Mouse (Mus musculus) limb, embryonic 15.5 days (tissue): ENCODE data around the gene Brat1. TPM values are rescaled to one million over a fixed set of nuclear protein-coding genes. Genes with fewer than 3 reads are reported as not detected.
A peak's percentile ranks its signal among the peaks of the same experiment; 100 is the strongest.
"Not testable (repeated sequence)": the region's sequence is repeated elsewhere in the genome, so short reads cannot be mapped to it uniquely, and the experiment has no call there.

Experiments
- ATAC-seq: fragments of 200-750 bp; cut with Nextera tagmentation; 2 replicates; pipeline ENCODE4 v1.8.0; 2017; ENCODE audit warnings: low read depth, moderate TSS enrichment; ENCODE audit not compliant: insufficient number of reproducible peaks, low FRiP score, low TSS enrichment
- H3K27ac ChIP-seq: fragments of 300-500 bp; sonication (generic); 2 replicates; pipeline ENCODE4 v1.5.1; 2015; ENCODE audit warnings: moderate library complexity, mild to moderate bottlenecking, inconsistent platforms
- H3K27me3 ChIP-seq: fragments of 300-500 bp; sonication (generic); 2 replicates; pipeline ENCODE4 v1.6.1; 2015; ENCODE audit warnings: inconsistent platforms
- H3K36me3 ChIP-seq: fragments of 300-500 bp; sonication (generic); 2 replicates; pipeline ENCODE4 v1.6.1; 2015; ENCODE audit warnings: inconsistent platforms
- H3K4me1 ChIP-seq: fragments of 300-500 bp; sonication (generic); 2 replicates; pipeline ENCODE4 v1.6.1; 2015; ENCODE audit warnings: inconsistent platforms
- H3K4me2 ChIP-seq: fragments of 300-500 bp; sonication (generic); 2 replicates; pipeline ENCODE4 v1.6.1; 2015; ENCODE audit warnings: mild to moderate bottlenecking, inconsistent platforms
- H3K4me3 ChIP-seq: fragments of 300-500 bp; sonication (generic); 2 replicates; pipeline ENCODE4 v1.5.1; 2015; ENCODE audit warnings: mild to moderate bottlenecking, inconsistent platforms
- H3K9ac ChIP-seq: fragments of 300-500 bp; sonication (generic); 2 replicates; pipeline ENCODE4 v1.6.1; 2015; ENCODE audit warnings: inconsistent platforms
- H3K9me3 ChIP-seq: fragments of 300-500 bp; sonication (generic); 2 replicates; pipeline ENCODE4 v1.6.1; 2016; ENCODE audit warnings: inconsistent platforms
- WGBS: fragments of 180-500 bp; shearing (Covaris S2); methylation state at CpG from one replicate; pipeline ENCODE4 v1.1.7; 2015; 5-methylcytosine and 5-hydroxymethylcytosine counted together
- polyA plus RNA-seq: library from polyadenylated mRNA; unstranded; fragments of >200 nt; fragmentation: Nextera tagmentation; extraction: Ambion mirVana; gene quantifications from 2 replicates; pipeline ENCODE4 v1.2.1, GENCODE M21; 2015

The Brat1 gene
- polyA plus RNA-seq = 24.4 and 25.7 TPM in 2 replicates

DNA sequence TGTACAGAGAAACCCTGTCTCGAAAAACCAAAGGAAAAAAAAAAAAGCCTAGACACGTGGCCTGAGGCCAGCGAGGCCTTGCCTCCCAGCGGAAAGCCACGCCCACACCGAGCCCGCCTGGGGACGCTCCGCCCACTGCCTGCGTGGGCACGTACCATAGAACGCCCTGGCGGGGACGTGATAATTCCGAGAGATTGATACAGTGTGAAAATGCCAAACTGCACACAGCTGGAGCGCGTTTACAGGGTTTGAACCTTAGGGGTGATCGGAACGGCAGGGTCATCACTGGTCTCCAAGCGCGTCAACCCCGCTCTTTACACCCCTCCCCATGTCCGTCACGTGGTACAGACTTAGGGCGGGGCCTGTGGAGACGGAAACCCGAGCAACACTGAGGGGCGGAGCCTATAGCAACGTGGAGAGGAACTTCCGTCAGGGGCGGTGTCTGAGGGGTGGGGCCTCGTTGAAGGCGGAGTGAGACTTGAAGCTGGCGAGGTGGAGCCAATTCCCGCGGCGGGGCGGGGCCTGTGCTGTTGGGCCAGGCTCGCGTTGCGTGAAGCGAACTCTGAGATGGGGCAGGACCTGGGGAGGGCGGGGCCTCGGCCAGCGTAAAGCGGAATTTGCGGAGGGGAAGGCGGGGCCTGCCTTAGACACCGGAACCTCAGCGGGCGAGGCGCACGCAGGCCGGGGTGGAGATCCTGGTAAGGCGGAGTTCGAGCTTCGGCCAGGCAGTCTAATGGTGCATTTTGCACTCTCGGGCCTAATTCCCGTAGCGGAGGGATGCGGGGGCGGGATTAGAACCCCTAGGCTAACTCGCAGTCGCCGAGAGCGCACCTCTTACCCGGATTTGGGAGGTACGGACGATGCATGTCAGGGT is at the start of gene Brat1:
Gene Brat1, plus strand, starts transcription at position 634 of the 874 bp plus-strand sequence.
- Histone ChIP-seq H3K4me2 (peak within 1 kb of the TSS; percentile 76), H3K4me3 (peak within 1 kb of the TSS; percentile 58), H3K27ac (peak within 1 kb of the TSS; percentile 92), H3K27me3 (no peaks in the 10 kb centered on the region), H3K4me1 (peaks cover 35% of the 10 kb centered on the region), H3K36me3 (peaks cover 14% of the 10 kb centered on the region), H3K9ac (peak within 1 kb of the TSS; percentile 51), H3K9me3 (no peaks in the 10 kb centered on the region)
- WGBS = under 1% methylated on average over 69 of the region's 69 CpGs
- peak; percentile 93 for ATAC-seq

GRCm38 (mm10) chr5:140659607-140660272 is 45.1 kb upstream of the Brat1 start:
- H3K27me3 ChIP-seq = no peaks in the 10 kb centered on the region
- no peak overlapping the region for H3K27ac ChIP-seq
- peaks cover 42% of the 10 kb centered on the region for H3K4me1 ChIP-seq
- H3K4me2 ChIP-seq = 0 out of 2 replicates have a peak overlapping the region, but pooled peaks have one; percentile 0
- no peaks in the 10 kb centered on the region for H3K9me3 ChIP-seq
- peaks cover under 1% of the 10 kb centered on the region; the same call in 1 of the 2 replicates for H3K36me3 ChIP-seq
- 36% methylated on average over 16 of the region's 16 CpGs for WGBS
- no peak overlapping the region for H3K9ac ChIP-seq
- no peak for ATAC-seq
- no peak overlapping the region for H3K4me3 ChIP-seq

DNA sequence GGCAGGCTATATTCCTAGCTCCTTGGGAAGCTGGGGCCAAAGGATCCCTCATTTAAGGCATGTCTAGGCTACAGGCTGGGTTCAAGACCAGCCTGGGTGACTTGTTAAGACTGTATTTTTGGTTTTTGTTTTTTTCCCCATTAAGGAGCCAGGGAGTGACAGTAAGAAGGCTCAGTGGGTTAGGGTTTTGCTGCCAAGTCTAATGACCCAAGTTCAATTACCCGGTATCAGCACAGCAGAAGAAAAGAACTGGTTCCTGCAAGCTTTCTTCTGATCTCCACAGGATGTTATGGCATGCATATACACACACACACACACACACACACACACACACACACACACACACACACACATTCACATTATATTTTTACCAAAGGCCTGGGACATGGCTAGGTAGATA is 44.4 kb upstream of the Brat1 start:
- ATAC-seq = no peak
- Histone ChIP-seq H3K4me3 (no peak overlapping the region), H3K36me3 (peaks cover 7% of the 10 kb centered on the region; the same call in 1 of the 2 replicates), H3K27ac (no peak overlapping the region), H3K9ac (no peak overlapping the region), H3K4me2 (no peak overlapping the region), H3K4me1 (peaks cover 42% of the 10 kb centered on the region), H3K27me3 (no peaks in the 10 kb centered on the region), H3K9me3 (no peaks in the 10 kb centered on the region)
- WGBS = 70% methylated on average over 1 of the region's 1 CpGs

DNA sequence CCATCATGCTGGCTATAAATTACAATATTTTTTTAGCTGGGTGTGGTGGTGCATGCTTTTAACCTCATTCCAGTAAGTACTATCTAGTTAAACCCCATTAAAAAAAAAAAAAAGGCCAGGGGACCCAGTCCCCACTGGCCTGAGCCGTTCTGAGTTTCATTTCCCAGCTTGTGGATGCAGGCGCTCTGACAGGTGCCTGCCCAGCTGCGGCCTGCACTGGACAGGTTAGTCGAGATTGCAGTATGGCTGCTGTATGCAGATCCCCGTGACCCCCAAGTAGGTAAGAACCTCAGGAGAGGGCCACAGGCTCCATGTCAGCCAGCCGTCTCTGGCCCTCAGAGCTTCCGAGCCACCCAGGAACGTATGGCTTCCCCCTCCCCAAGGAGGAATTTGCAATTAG is 43.4 kb upstream of the Brat1 start:
- WGBS = 46% methylated on average over 8 of the region's 8 CpGs

DNA sequence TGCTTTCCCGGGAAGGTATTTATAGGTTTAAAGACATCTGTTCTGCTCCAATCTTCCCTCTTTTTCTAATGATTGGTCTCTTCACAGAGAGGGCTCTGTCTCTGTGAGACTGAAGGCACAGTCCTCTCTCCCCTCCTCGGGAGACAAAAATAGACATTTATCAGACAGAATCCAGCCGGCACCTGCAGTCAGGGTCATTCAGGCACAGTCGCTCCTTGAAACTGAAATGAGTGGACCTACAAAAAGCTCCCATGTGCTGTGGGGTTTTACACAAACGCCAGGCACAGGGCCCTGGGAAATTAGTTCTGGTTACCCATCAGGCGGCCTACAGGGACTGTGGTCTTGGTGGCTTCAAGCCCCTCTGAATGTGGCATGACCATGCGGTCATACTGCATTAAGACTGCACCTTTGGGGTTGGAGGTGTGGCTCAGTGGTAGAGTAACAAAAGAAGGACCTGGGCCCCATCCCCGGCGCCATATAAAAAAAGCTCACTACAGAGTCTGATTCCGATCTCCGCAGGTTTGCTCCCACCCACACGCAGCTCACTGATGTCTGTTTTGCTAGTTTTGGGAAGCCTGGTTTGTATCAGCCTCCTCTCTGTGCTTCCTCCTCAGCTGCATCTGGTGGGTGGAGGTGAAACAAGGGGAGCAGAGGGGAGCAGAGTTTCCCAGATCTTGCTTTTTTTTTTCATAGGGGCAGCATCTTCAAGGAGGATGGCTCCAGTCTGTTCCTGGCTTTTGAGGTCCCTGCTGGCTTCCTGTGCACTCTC is 42.8 kb upstream of the Brat1 start:
- Histone ChIP-seq H3K9ac (no peak overlapping the region), H3K27ac (no peak overlapping the region), H3K4me1 (peaks cover 42% of the 10 kb centered on the region), H3K4me2 (no peak overlapping the region), H3K27me3 (no peaks in the 10 kb centered on the region), H3K9me3 (no peaks in the 10 kb centered on the region), H3K4me3 (no peak overlapping the region), H3K36me3 (peaks cover 18% of the 10 kb centered on the region)
- ATAC-seq = no peak
- 49% methylated on average over 12 of the region's 12 CpGs for whole genome bisulfite sequencing

More for the DNA sequence above, 43.4 kb upstream of the Brat1 start:
- no peak for ATAC-seq
- no peak overlapping the region for H3K4me3 ChIP-seq
- H3K4me1 ChIP-seq = peaks cover 42% of the 10 kb centered on the region
- no peak overlapping the region for H3K27ac ChIP-seq
- H3K4me2 ChIP-seq = no peak overlapping the region
- peaks cover 16% of the 10 kb centered on the region; the same call in 1 of the 2 replicates for H3K36me3 ChIP-seq
- H3K27me3 ChIP-seq = no peaks in the 10 kb centered on the region
- H3K9me3 ChIP-seq = no peaks in the 10 kb centered on the region
- no peak overlapping the region for H3K9ac ChIP-seq

- H3K27me3 ChIP-seq = no peaks in the 10 kb centered on the region
- no peaks in the 10 kb centered on the region for H3K9me3 ChIP-seq
- no peak for ATAC-seq
- H3K36me3 ChIP-seq = peaks cover 26% of the 10 kb centered on the region
- WGBS = 66% methylated on average over 17 of the region's 17 CpGs
- no peak overlapping the region for H3K27ac ChIP-seq
- H3K4me1 ChIP-seq = peaks cover 42% of the 10 kb centered on the region
- H3K4me2 ChIP-seq = no peak overlapping the region
- no peak overlapping the region for H3K9ac ChIP-seq
- no peak overlapping the region for H3K4me3 ChIP-seq
These were observed 41.8 kb upstream of the Brat1 start for GRCm38 (mm10) chr5:140662741-140663592.

GRCm38 (mm10) chr5:140663621-140664180 is 41.1 kb upstream of the Brat1 start:
- Histone ChIP-seq H3K4me3 (no peak overlapping the region), H3K4me1 (peaks cover 42% of the 10 kb centered on the region), H3K9me3 (no peaks in the 10 kb centered on the region), H3K9ac (no peak overlapping the region), H3K36me3 (peaks cover 32% of the 10 kb centered on the region), H3K27ac (no peak overlapping the region), H3K4me2 (0 out of 2 replicates have a peak overlapping the region, but pooled peaks have one; percentile 2), H3K27me3 (no peaks in the 10 kb centered on the region)
- 28% methylated on average over 7 of the region's 7 CpGs for WGBS
- ATAC-seq = no peak; the same call in 1 of the 2 replicates

GRCm38 (mm10) chr5:140672115-140672514 is 32.7 kb upstream of the Brat1 start:
- Histone ChIP-seq H3K27me3 (no peaks in the 10 kb centered on the region), H3K36me3 (peaks cover 80% of the 10 kb centered on the region), H3K27ac (no peak overlapping the region), H3K9me3 (no peaks in the 10 kb centered on the region), H3K9ac (no peak overlapping the region), H3K4me1 (0 out of 2 replicates have a peak, but pooled peaks cover 8% of the 10 kb centered on the region), H3K4me2 (no peak overlapping the region), H3K4me3 (no peak overlapping the region)
- 80% methylated on average over 6 of the region's 6 CpGs for WGBS
- no peak for ATAC-seq

DNA sequence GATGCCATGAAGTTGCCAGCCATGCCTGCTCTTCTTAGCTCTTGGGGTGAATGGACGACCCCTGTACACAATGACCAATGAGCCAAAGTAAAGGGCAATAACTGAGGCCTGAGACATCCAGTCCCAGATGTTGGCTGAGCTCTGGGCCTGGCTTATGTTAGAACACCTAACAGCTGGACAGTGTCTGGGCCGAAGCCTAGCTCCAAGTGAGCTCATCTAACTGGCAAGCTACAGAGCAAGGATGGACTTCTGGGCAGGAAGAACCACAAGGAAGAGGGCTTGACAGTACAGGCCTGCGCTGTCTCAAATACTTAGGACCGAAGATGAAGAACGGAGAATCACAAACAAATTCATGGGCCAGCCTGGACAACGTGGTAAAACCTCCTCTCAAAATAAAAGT is 32.2 kb upstream of the Brat1 start:
- not testable (repeated sequence) for H3K9ac ChIP-seq, H3K27me3 ChIP-seq, H3K4me2 ChIP-seq, H3K27ac ChIP-seq, H3K4me3 ChIP-seq, H3K9me3 ChIP-seq, H3K4me1 ChIP-seq, ATAC-seq
- 91% methylated on average over 6 of the region's 6 CpGs for WGBS
- peaks cover 80% of the 10 kb centered on the region for H3K36me3 ChIP-seq

GRCm38 (mm10) chr5:140674036-140674435 is 30.8 kb upstream of the Brat1 start:
- Histone ChIP-seq H3K27ac (no peak overlapping the region), H3K27me3 (no peaks in the 10 kb centered on the region), H3K4me2 (no peak overlapping the region), H3K9ac (no peak overlapping the region), H3K4me3 (no peak overlapping the region), H3K4me1 (0 out of 2 replicates have a peak, but pooled peaks cover 8% of the 10 kb centered on the region), H3K9me3 (no peaks in the 10 kb centered on the region), H3K36me3 (peaks cover 80% of the 10 kb centered on the region)
- 86% methylated on average over 17 of the region's 17 CpGs for WGBS
- no peak for ATAC-seq
